Mouse (Mus musculus): ENCODE measurements around the gene Gabrg3. TPM values are rescaled to one million over a fixed set of nuclear protein-coding genes. Genes with fewer than 3 reads are reported as not detected.

Gene Gabrg3
- total and polyA plus RNA-seq, 2 experiments from 2014 or later = 0.11 to 0.22 TPM

DNA sequence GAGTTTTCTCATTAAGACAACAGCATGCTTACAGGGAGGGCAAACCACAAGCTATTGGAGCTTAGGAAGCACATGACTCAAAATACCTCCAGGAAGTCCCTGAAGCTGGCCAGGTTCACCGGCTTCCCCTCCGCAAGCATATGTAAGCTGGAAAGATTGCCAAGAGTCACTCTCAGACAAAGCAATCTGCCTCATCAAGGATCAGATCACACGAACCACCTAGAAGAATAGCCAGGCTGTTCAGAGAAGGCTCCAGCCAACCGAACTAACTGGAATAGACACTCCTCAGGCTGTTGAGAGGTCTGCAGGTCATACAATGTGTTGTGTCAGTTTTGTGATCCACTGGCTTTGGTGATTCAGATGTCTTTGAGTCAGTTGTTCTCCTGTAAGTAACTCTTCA is 24.2 kb upstream of the Gabrg3 start:
- H3K27me3 ChIP-seq (ENCODE audit: control insufficient read depth, insufficient read depth, low read length) = no peaks in the 10 kb centered on the region
- no peaks in the 10 kb centered on the region for H3K9me3 ChIP-seq (replicated peaks; ENCODE audit: control insufficient read depth, low read length)
- H3K9ac ChIP-seq (replicated peaks; ENCODE audit: low read depth, low read length) = no peak overlapping the region
- no peak overlapping the region for H3K4me3 ChIP-seq (ENCODE audit: low read depth, low read length)
- ATAC-seq (ENCODE audit: insufficient read depth, low read depth) (no peak), DNase-seq (ENCODE audit: low spot score) (no peak)
- 77% methylated on average over 4 of the region's 4 CpGs for WGBS
- H3K4me2 ChIP-seq (ENCODE audit: low read depth, low read length) = no peak overlapping the region
- H3K36me3 ChIP-seq (replicated peaks; ENCODE audit: control insufficient read depth, insufficient read depth, low read length) = no peaks in the 10 kb centered on the region
- no peaks in the 10 kb centered on the region for H3K4me1 ChIP-seq (ENCODE audit: control insufficient read depth, insufficient read depth)
- TF ChIP-seq EP300 (IDR thresholded peaks at IDR 0.05; ENCODE audit: low read depth) = no peak
- TF ChIP-seq CTCF (IDR thresholded peaks at IDR 0.05; ENCODE audit: low read depth) = no peak
- no peak overlapping the region for H3K27ac ChIP-seq (ENCODE audit: low read depth)

DNA sequence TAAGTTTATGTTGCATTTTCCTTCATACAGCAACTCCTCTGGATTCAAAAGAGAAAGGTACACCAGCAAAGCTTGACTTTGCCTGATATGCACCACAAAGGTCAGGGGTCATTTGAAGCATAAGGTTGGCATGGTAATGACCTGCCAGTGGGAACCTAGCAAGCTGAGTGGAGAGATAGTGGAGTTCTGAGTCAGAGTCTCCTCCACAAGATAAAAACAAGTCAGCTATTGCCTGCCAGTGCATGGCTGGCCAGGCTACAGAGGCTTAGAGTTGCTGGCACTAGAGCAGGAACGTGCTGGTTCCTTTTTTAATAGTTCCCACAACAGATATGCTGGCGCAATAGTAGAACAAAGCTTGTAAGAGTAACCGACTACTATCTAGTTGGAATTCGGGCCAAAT is 6.6 kb upstream of the Gabrg3 start:
- ATAC-seq (ENCODE audit: insufficient read depth, low read depth) = no peak
- WGBS = 54% methylated on average over 4 of the region's 4 CpGs

DNA sequence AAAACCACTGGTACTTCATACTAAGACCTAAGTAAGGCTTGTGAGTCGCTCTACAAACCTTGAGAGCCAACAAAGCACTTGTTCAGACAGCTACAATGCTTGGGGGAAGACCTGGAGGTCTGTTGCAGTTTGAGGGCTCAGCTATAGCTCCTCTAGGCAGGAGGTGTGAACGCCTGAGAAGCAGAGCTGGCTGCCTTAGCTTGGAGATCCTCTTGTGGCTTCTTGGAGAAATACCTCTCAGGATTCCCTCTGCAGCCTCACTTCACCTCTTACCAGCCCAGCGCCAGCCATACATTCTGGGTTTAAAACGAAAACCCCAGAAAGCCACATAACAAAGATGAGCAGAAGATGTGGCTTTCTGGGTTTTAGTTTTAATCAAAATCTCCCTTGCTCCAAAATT is 3.1 kb upstream of the Gabrg3 start:
- TF ChIP-seq EP300 (IDR thresholded peaks at IDR 0.05; ENCODE audit: low read depth) (no peak), CTCF (IDR thresholded peaks at IDR 0.05; ENCODE audit: low read depth) (no peak)
- Histone ChIP-seq H3K27me3 (ENCODE audit: control insufficient read depth, insufficient read depth, low read length) (peaks cover 16% of the 10 kb centered on the region), H3K4me1 (ENCODE audit: control insufficient read depth, insufficient read depth) (no peaks in the 10 kb centered on the region), H3K36me3 (replicated peaks; ENCODE audit: control insufficient read depth, insufficient read depth, low read length) (no peaks in the 10 kb centered on the region), H3K4me3 (ENCODE audit: low read depth, low read length) (no peak overlapping the region), H3K27ac (ENCODE audit: low read depth) (no peak overlapping the region), H3K9me3 (replicated peaks; ENCODE audit: control insufficient read depth, low read length) (no peaks in the 10 kb centered on the region), H3K9ac (replicated peaks; ENCODE audit: low read depth, low read length) (no peak overlapping the region), H3K4me2 (ENCODE audit: low read depth, low read length) (no peak overlapping the region)
- WGBS = 24% methylated on average over 4 of the region's 4 CpGs
- ATAC-seq (ENCODE audit: insufficient read depth, low read depth) = no peak
- DNase-seq (ENCODE audit: low spot score) = no peak

More for the DNA sequence above, 6.6 kb upstream of the Gabrg3 start:
- no peak for TF ChIP-seq EP300 (IDR thresholded peaks at IDR 0.05; ENCODE audit: low read depth)
- TF ChIP-seq CTCF (IDR thresholded peaks at IDR 0.05; ENCODE audit: low read depth) = no peak
- H3K9me3 ChIP-seq (replicated peaks; ENCODE audit: control insufficient read depth, low read length) = no peaks in the 10 kb centered on the region
- no peak overlapping the region for H3K4me3 ChIP-seq (ENCODE audit: low read depth, low read length)
- H3K36me3 ChIP-seq (replicated peaks; ENCODE audit: control insufficient read depth, insufficient read depth, low read length) = no peaks in the 10 kb centered on the region
- no peak overlapping the region for H3K9ac ChIP-seq (replicated peaks; ENCODE audit: low read depth, low read length)
- no peaks in the 10 kb centered on the region for H3K4me1 ChIP-seq (ENCODE audit: control insufficient read depth, insufficient read depth)
- H3K27me3 ChIP-seq (ENCODE audit: control insufficient read depth, insufficient read depth, low read length) = no peaks in the 10 kb centered on the region
- no peak for DNase-seq (ENCODE audit: low spot score)
- no peak overlapping the region for H3K4me2 ChIP-seq (ENCODE audit: low read depth, low read length)
- H3K27ac ChIP-seq (ENCODE audit: low read depth) = no peak overlapping the region

DNA sequence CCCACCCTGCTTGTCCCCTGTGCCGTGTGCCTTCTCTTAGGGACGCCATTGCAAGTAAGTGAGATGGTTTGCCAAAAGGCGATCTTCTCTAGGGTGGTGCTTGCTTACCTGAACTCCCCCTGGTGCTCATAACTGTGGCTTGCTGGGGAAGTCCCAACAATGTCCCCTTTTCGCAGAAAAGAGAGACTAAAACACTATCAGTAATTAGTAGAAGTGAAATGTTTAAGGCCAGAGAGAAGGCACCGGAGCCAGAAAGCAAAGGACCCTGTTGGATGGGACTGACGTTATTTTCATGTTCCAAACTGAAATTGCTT is 310 bp upstream of the Gabrg3 start:
- Histone ChIP-seq H3K27me3 (ENCODE audit: control insufficient read depth, insufficient read depth, low read length) (peaks cover 18% of the 10 kb centered on the region), H3K36me3 (replicated peaks; ENCODE audit: control insufficient read depth, insufficient read depth, low read length) (no peaks in the 10 kb centered on the region), H3K27ac (ENCODE audit: low read depth) (no peak overlapping the region), H3K4me2 (ENCODE audit: low read depth, low read length) (peak overlapping the region; percentile 82), H3K4me1 (ENCODE audit: control insufficient read depth, insufficient read depth) (no peaks in the 10 kb centered on the region), H3K9me3 (replicated peaks; ENCODE audit: control insufficient read depth, low read length) (no peaks in the 10 kb centered on the region), H3K9ac (replicated peaks; ENCODE audit: low read depth, low read length) (no peak overlapping the region), H3K4me3 (ENCODE audit: low read depth, low read length) (peak overlapping the region; percentile 51)
- no peak for ATAC-seq (ENCODE audit: insufficient read depth, low read depth)
- TF ChIP-seq EP300 (IDR thresholded peaks at IDR 0.05; ENCODE audit: low read depth) (no peak), CTCF (IDR thresholded peaks at IDR 0.05; ENCODE audit: low read depth) (no peak)
- 23% methylated on average over 6 of the region's 6 CpGs for WGBS
- no peak for DNase-seq (ENCODE audit: low spot score)

DNA sequence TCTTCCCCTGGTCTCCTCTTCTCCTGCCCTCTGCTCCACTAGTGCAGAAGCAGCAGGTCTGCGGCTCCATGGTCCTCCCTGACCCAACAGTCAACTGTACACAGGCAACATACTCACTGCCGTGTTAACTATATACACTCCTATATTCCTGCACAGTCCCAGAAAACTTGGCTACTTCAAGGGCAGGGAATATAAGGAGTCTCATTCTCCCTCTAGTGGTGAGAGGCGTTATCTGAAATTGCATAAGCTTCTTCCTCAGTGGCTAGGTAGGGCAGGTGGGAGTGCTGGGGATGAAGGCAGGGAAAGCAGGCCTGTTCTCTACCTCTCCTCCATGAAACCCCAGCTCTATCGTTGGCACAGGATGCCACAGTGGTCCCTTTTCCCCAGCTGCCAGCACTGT is 2.9 kb downstream of the Gabrg3 start:
- H3K9ac ChIP-seq (replicated peaks; ENCODE audit: low read depth, low read length) = no peak overlapping the region
- peak; percentile 43 for DNase-seq (ENCODE audit: low spot score)

DNA sequence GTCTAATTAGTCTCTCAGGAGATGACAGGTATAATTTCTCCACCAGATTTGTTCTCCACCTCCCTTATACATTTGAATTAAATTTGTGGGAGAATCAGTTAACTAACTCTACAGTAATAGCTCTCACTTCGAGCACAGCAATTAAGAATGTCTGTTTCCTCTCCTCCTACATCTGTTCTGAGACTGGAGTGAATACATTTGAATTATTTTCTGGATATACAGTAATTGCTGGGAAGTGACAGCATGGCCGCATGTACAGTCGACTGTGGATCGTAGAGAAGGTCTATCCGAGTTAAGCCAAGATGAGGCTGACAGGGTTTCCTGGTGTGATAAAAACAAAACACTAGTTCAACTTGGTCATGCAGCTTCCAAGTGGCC is 21.0 kb downstream of the Gabrg3 start:
- no peaks in the 10 kb centered on the region for H3K4me1 ChIP-seq (ENCODE audit: control insufficient read depth, insufficient read depth)
- H3K9ac ChIP-seq (replicated peaks; ENCODE audit: low read depth, low read length) = no peak overlapping the region
- H3K36me3 ChIP-seq (replicated peaks; ENCODE audit: control insufficient read depth, insufficient read depth, low read length) = no peaks in the 10 kb centered on the region
- 70% methylated on average over 5 of the region's 5 CpGs for WGBS
- no peak for TF ChIP-seq EP300 (IDR thresholded peaks at IDR 0.05; ENCODE audit: low read depth)
- no peak for TF ChIP-seq CTCF (IDR thresholded peaks at IDR 0.05; ENCODE audit: low read depth)
- H3K4me3 ChIP-seq (ENCODE audit: low read depth, low read length) = no peak overlapping the region
- ATAC-seq (ENCODE audit: insufficient read depth, low read depth) (no peak), DNase-seq (ENCODE audit: low spot score) (no peak)
- H3K4me2 ChIP-seq (ENCODE audit: low read depth, low read length) = no peak overlapping the region
- no peak overlapping the region for H3K27ac ChIP-seq (ENCODE audit: low read depth)
- H3K27me3 ChIP-seq (ENCODE audit: control insufficient read depth, insufficient read depth, low read length) = no peaks in the 10 kb centered on the region
- no peaks in the 10 kb centered on the region for H3K9me3 ChIP-seq (replicated peaks; ENCODE audit: control insufficient read depth, low read length)

More for the DNA sequence above, 2.9 kb downstream of the Gabrg3 start:
- TF ChIP-seq CTCF (IDR thresholded peaks at IDR 0.05; ENCODE audit: low read depth) (peak; percentile 72), EP300 (IDR thresholded peaks at IDR 0.05; ENCODE audit: low read depth) (no peak)
- H3K4me2 ChIP-seq (ENCODE audit: low read depth, low read length) = no peak overlapping the region
- no peaks in the 10 kb centered on the region for H3K4me1 ChIP-seq (ENCODE audit: control insufficient read depth, insufficient read depth)
- no peak overlapping the region for H3K27ac ChIP-seq (ENCODE audit: low read depth)
- H3K9me3 ChIP-seq (replicated peaks; ENCODE audit: control insufficient read depth, low read length) = no peaks in the 10 kb centered on the region
- no peaks in the 10 kb centered on the region for H3K36me3 ChIP-seq (replicated peaks; ENCODE audit: control insufficient read depth, insufficient read depth, low read length)
- no peak overlapping the region for H3K4me3 ChIP-seq (ENCODE audit: low read depth, low read length)
- ATAC-seq (ENCODE audit: insufficient read depth, low read depth) = 0 out of 2 replicates have a peak, but pooled peaks have one; percentile 33
- 17% methylated on average over 4 of the region's 4 CpGs for WGBS
- peaks cover 18% of the 10 kb centered on the region for H3K27me3 ChIP-seq (ENCODE audit: control insufficient read depth, insufficient read depth, low read length)
